Mouse (Mus musculus): ENCODE measurements around the gene Rasgrp4.

DNA sequence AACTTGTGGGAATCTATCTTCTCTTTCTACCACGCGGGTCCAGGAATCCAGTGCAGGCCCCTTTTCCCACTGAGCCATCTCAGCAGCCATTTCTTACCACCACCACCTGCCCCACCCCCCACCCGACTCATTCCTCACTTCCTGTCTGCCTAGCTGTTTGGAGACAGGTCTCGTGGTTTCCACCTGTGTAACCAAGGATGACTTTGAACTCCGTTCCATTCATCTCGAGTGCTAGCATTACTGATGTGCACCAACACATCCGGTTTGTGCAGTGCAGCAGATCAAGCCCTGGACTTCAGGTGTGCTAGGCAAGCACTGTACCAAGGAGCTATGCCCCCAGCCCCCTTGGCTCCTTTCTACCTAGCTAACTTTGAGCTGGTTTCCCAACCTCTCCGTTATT is 6.8 kb downstream of the Rasgrp4 start:
- no peak for TF ChIP-seq CTCF (IDR thresholded peaks at IDR 0.05; ENCODE audit: control insufficient read depth, insufficient read depth, insufficient read length)
- TF ChIP-seq MAX (IDR thresholded peaks at IDR 0.05), result no peak
- no peak for TF ChIP-seq USF1 (IDR thresholded peaks at IDR 0.05; ENCODE audit: low read depth)
- TF ChIP-seq FOSL1 (IDR thresholded peaks at IDR 0.05; ENCODE audit: insufficient read depth, low read length, poor library complexity, severe bottlenecking), result no peak
- TF ChIP-seq MYOG (IDR thresholded peaks at IDR 0.05; ENCODE audit: control insufficient read depth, extremely low read depth, insufficient read length), result no peak
- no peak for TF ChIP-seq CEBPB (IDR thresholded peaks at IDR 0.05; ENCODE audit: low read depth)
